ENCODE assay signal across 8 mouse cellular contexts in the genomic region with DNA sequence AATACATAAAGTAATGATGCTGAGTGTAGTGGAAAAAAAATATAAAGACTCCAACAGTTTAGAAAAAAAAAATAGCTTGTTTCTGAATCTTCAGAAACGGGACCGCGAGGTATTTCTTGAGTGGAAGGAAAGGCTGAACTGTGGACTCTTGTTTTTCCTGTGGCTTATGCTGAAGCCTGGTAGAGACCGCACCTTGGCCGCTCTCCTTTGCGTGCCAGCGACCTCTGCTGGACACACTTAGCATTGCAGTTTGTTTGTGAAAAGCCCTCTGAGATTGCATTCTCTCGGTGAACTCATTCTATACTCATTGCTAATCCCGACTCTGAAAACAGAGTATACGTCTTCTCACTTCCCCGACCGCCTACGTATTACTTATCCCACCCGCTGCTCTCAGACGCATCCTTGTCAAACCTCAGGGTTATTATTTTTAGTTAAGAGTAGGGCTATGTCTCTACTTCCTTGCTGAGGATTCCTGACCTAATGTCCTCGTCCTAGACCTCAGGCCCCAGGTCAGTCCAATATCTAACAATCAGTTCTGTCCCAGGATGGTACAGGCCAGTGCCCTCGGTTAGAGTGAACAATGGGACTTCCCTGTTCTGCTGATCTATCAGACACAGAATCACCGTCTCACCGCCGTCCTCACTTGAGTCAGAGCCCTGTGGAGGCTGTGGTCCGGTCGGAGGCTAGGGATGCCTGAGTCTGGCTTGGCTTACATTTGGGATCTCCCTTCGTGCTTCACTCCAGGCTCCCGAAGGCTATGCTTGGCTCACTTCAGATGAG.
A peak's percentile ranks its signal among the peaks of the same experiment; 100 is the strongest.
DNase-seq lines count a peak whose midpoint lies in the region; ATAC-seq lines count a peak whose summit lies in the region.

No protein-coding gene starts in this region.

- H3K27ac ChIP-seq in midbrain, embryonic 10.5 days (replicated peaks), result no peak overlapping the region

- intact Hi-C loops in left cerebral cortex, postnatal 10 days (cut with DNase I), result loop anchor here (5.0 kb wide), 1 partner anchor 109 kb away; no protein-coding TSS in a partner anchor

- no peaks in the 10 kb centered on the region for H3K36me3 ChIP-seq in midbrain, embryonic 10.5 days

- H3K4me3 ChIP-seq in midbrain, embryonic 10.5 days, result no peak overlapping the region; the same call in 1 of the 2 replicates

- 30% methylated on average over 24 of the region's 24 CpGs for whole genome bisulfite sequencing in midbrain, embryonic 10.5 days

- peak; percentile 77 to 82 for DNase-seq in cerebellum, postnatal 4 days (ENCODE audit: low spot score in 2 of 2)
- peak; percentile 17 to 28 for DNase-seq in gastrocnemius, adult 8-10 months (ENCODE audit: low spot score in 2 of 2)
- DNase-seq in left cerebral cortex, postnatal 10 days (ENCODE audit: extremely low spot score in 1 of 2, low spot score in 2 of 2), result peak; percentile 69 to 72
- peak; percentile 76 for DNase-seq in midbrain, embryonic 10.5 days (ENCODE audit: low spot score)
- peak; percentile 39 to 42 for DNase-seq in right cerebral cortex, postnatal 36 days (ENCODE audit: low spot score in 2 of 2)
- peak; percentile 35 to 75 for DNase-seq in urinary bladder, postnatal 4 days (ENCODE audit: low spot score in 2 of 2)

- H3K4me1 ChIP-seq in midbrain, embryonic 10.5 days, result peaks cover 11% of the 10 kb centered on the region

- no peaks in the 10 kb centered on the region for H3K27me3 ChIP-seq in midbrain, embryonic 10.5 days (ENCODE audit: low read depth, poor library complexity, severe bottlenecking)

- ATAC-seq in activated CD4-positive, CD25-positive, alpha-beta regulatory T cell, adult 4 months, result peak; percentile 90
- ATAC-seq in inflammation-experienced regulatory T-cells, adult 6 months, result peak; percentile 86

- H3K9me3 ChIP-seq in midbrain, embryonic 10.5 days (replicated peaks), result no peaks in the 10 kb centered on the region

Comparison
In these comparisons a context has a peak if more than half of its experiments do, and no peak if none do; other contexts are left out.
1. DNase-seq: peak in every context shown above with its lines; median percentile 80 in cerebellum, postnatal 4 days; 76 in midbrain, embryonic 10.5 days; 70 in left cerebral cortex, postnatal 10 days; 55 in urinary bladder, postnatal 4 days; 40 in right cerebral cortex, postnatal 36 days; 22 in gastrocnemius, adult 8-10 months.